Mouse (Mus musculus) stomach, embryonic 16.5 days (tissue): ENCODE results near the gene Pinlyp. TPM values are rescaled to one million over a fixed set of nuclear protein-coding genes. Genes with fewer than 3 reads are reported as not detected.

ENCODE experiments used
- ATAC-seq: fragments of 200-750 bp; cut with Nextera tagmentation; 2 replicates; pipeline ENCODE4 v1.8.0; 2017; ENCODE audit warnings: moderate number of reproducible peaks, moderate TSS enrichment; ENCODE audit not compliant: insufficient read depth, low FRiP score
- H3K27ac ChIP-seq: fragments of 300-500 bp; sonication (generic); 2 replicates; pipeline ENCODE4 v1.5.1; 2014; ENCODE audit warnings: low read length
- H3K27me3 ChIP-seq: fragments of 300-500 bp; sonication (generic); 2 replicates; pipeline ENCODE4 v1.6.1; 2014; ENCODE audit warnings: low read length, control low read depth, mixed read lengths; ENCODE audit not compliant: control insufficient read depth, insufficient read depth
- H3K36me3 ChIP-seq: fragments of 300-500 bp; sonication (generic); 2 replicates; pipeline ENCODE4 v1.6.1; 2014; ENCODE audit warnings: low read length; ENCODE audit not compliant: control insufficient read depth, insufficient read depth
- H3K4me1 ChIP-seq: fragments of 300-500 bp; sonication (generic); 2 replicates; pipeline ENCODE4 v1.6.1; 2014; ENCODE audit warnings: low read length, control low read depth, mixed read lengths; ENCODE audit not compliant: control insufficient read depth, insufficient read depth
- H3K4me2 ChIP-seq: fragments of 300-500 bp; sonication (generic); 2 replicates; pipeline ENCODE4 v1.6.1; 2014; ENCODE audit warnings: low read depth, low read length, mixed read lengths
- H3K4me3 ChIP-seq: fragments of 300-500 bp; sonication (generic); replicated peaks from 2 replicates; pipeline ENCODE4 v1.5.1; 2014; ENCODE audit warnings: mild to moderate bottlenecking, low read length
- H3K9ac ChIP-seq: fragments of 300-500 bp; sonication (generic); 2 replicates; pipeline ENCODE4 v1.6.1; 2014; ENCODE audit warnings: low read length
- H3K9me3 ChIP-seq: fragments of 300-500 bp; sonication (generic); replicated peaks from 2 replicates; pipeline ENCODE4 v1.6.1; 2016; ENCODE audit warnings: low read length, control low read depth; ENCODE audit not compliant: control insufficient read depth
- WGBS: fragments of 180-500 bp; shearing (Covaris S2); extraction: QIAGEN DNeasy Blood & Tissue Kit; methylation state at CpG from one replicate; pipeline ENCODE4 v1.1.7; 2014; 5-methylcytosine and 5-hydroxymethylcytosine counted together
- polyA plus RNA-seq: library from polyadenylated mRNA; unstranded; fragments of >200 nt; fragmentation: Nextera tagmentation; extraction: Ambion mirVana; gene quantifications from 2 replicates; pipeline ENCODE4 v1.2.1, GENCODE M21; 2015

Gene Pinlyp
- polyA plus RNA-seq, 1 experiment from 2014 or later: 16.4 TPM

DNA sequence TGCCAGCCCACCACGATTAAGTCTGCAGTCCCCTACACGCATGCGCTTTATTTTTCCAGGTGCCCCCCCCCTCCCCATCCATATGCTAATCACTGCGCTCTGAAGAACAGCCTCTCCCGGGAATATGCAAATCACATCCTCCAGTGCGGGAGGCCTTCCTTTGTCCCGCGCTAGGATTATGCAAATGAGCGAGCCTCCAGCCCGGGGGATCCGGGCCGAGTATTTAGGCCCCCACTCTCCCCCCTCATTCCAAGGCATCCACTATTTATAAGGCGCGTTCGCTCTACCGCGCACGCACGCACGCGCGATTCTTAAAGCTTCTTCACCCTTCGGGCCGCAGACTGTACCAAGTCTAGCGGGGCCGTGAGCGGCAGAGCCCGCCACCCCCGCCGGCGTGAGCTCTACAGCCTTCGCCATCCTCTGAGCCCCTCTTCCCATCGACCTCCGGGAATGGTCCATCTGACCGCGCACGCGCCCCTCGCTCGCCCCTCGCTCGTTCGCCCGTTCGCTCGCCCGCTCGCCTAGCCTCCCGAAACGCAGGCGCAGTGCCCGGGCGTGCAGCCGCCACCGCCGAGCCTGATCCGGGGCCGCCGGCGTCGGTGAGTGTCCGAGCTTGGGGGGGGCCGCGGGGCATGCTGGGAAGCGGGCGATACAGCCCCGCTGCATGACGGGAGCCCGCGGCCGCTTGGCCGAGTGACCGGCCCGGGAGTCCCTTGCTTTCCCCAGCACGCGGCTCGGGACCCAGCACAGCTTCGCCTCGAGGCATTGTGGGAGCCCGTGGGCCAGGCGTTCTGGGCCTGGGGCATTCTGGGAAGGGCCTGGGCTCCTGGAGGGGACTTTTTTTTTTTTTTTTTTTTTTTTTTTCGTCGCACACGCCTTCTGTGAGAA, 38.8 kb downstream of the Pinlyp start, which contains the start of gene Zfp428:
Zfp428 (plus strand) TSS at position 169 of the 888 bp plus-strand sequence.
- H3K9ac ChIP-seq: peak within 1 kb of the TSS; percentile 99
- peaks cover 22% of the 10 kb centered on the region for H3K4me1 ChIP-seq
- 0 out of 2 replicates have a peak, but pooled peaks cover 2% of the 10 kb centered on the region for H3K27me3 ChIP-seq
- peak; percentile 88 for ATAC-seq
- H3K36me3 ChIP-seq: no peaks in the 10 kb centered on the region
- peak within 1 kb of the TSS; percentile 99 for H3K27ac ChIP-seq
- H3K4me2 ChIP-seq: peak within 1 kb of the TSS; percentile 91
- peak within 1 kb of the TSS; percentile 81 for H3K4me3 ChIP-seq
- no peaks in the 10 kb centered on the region for H3K9me3 ChIP-seq
- WGBS: under 1% methylated on average over 84 of the region's 84 CpGs

DNA sequence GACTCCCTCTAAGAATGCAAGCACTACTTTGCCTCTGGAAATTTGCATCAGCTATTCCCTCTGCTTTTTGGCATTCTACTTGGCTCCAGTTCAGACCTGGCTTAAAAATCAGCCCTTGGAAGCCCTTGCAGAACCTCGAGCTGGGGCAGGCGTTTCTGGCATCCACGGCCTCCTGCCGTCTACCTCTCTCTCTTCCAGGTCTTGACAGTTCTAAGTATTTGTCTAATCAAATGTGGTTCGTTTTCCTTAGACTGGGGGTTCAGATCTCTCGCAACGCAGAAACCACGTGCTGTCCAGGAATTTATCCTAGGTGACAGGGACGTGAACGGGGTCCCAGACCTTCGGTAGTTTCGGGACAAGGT, 39.5 kb downstream of the Pinlyp start:
- peak overlapping the region; percentile 81 for H3K4me3 ChIP-seq
- H3K27me3 ChIP-seq: 0 out of 2 replicates have a peak, but pooled peaks cover 2% of the 10 kb centered on the region
- WGBS: 2% methylated on average over 12 of the region's 12 CpGs
- ATAC-seq: no peak
- peaks cover 22% of the 10 kb centered on the region for H3K4me1 ChIP-seq
- peak overlapping the region; percentile 99 for H3K27ac ChIP-seq
- H3K9me3 ChIP-seq: no peaks in the 10 kb centered on the region
- H3K4me2 ChIP-seq: peak overlapping the region; percentile 91
- peak overlapping the region; percentile 99 for H3K9ac ChIP-seq
- no peaks in the 10 kb centered on the region for H3K36me3 ChIP-seq

- Histone ChIP-seq H3K36me3 (no peaks in the 10 kb centered on the region), H3K4me2 (peak overlapping the region; percentile 91), H3K9ac (peak overlapping the region; percentile 99; the same call in 1 of the 2 replicates), H3K27me3 (0 out of 2 replicates have a peak, but pooled peaks cover 2% of the 10 kb centered on the region), H3K9me3 (no peaks in the 10 kb centered on the region), H3K4me3 (peak overlapping the region; percentile 81), H3K27ac (peak overlapping the region; percentile 99; the same call in 1 of the 2 replicates), H3K4me1 (peaks cover 22% of the 10 kb centered on the region)
- no peak for ATAC-seq
- 16% methylated on average over 3 of the region's 3 CpGs for WGBS
These were observed 39.9 kb downstream of the Pinlyp start for GRCm38 (mm10) chr7:24506065-24506459.

GRCm38 (mm10) chr7:24505447-24506064, 40.4 kb downstream of the Pinlyp start:
- H3K9ac ChIP-seq: no peak overlapping the region
- no peak overlapping the region for H3K27ac ChIP-seq
- no peak for ATAC-seq
- peaks cover 4% of the 10 kb centered on the region; the same call in 1 of the 2 replicates for H3K27me3 ChIP-seq
- H3K9me3 ChIP-seq: no peaks in the 10 kb centered on the region
- peak overlapping the region; percentile 91 for H3K4me2 ChIP-seq
- 27% methylated on average over 15 of the region's 15 CpGs for WGBS
- H3K4me1 ChIP-seq: peaks cover 23% of the 10 kb centered on the region
- no peaks in the 10 kb centered on the region for H3K36me3 ChIP-seq
- no peak overlapping the region for H3K4me3 ChIP-seq

DNA sequence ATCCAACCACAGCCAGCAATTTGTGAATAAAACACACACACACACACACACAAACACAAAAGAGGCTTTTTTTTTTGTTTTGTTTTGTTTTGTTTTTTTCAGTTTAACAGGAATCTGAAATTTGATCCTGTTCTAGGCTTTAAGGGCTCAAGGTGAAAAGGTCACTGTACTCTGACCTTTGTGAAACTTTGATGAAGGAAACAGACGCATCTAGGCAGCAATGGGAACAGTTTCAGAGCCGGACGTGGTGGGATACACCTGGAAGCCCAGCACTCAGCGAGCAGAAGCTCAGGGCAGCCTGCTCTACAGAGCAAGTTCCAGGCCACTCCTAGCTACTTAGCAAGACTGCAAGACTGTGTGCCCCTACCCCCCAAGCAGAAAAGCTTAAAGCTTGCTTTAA, 41.0 kb downstream of the Pinlyp start:
- 31% methylated on average over 4 of the region's 4 CpGs for WGBS
- no peaks in the 10 kb centered on the region for H3K9me3 ChIP-seq
- peaks cover 9% of the 10 kb centered on the region for H3K27me3 ChIP-seq
- peaks cover 30% of the 10 kb centered on the region for H3K4me1 ChIP-seq
- no peaks in the 10 kb centered on the region for H3K36me3 ChIP-seq
- H3K9ac ChIP-seq: no peak overlapping the region
- H3K4me2 ChIP-seq: 0 out of 2 replicates have a peak overlapping the region, but pooled peaks have one; percentile 9
- no peak overlapping the region for H3K27ac ChIP-seq
- H3K4me3 ChIP-seq: no peak overlapping the region
- no peak for ATAC-seq

- peaks cover 30% of the 10 kb centered on the region for H3K4me1 ChIP-seq
- no peak for ATAC-seq
- no peak overlapping the region for H3K27ac ChIP-seq
- peaks cover 13% of the 10 kb centered on the region for H3K27me3 ChIP-seq
- H3K36me3 ChIP-seq: no peaks in the 10 kb centered on the region
- no peak overlapping the region for H3K4me3 ChIP-seq
- 14% methylated on average over 10 of the region's 10 CpGs for WGBS
- H3K9me3 ChIP-seq: no peaks in the 10 kb centered on the region
- H3K9ac ChIP-seq: 0 out of 2 replicates have a peak overlapping the region, but pooled peaks have one; percentile 28
- peak overlapping the region; percentile 21; the same call in 1 of the 2 replicates for H3K4me2 ChIP-seq
These were observed 41.9 kb downstream of the Pinlyp start for GRCm38 (mm10) chr7:24504004-24504403.

DNA sequence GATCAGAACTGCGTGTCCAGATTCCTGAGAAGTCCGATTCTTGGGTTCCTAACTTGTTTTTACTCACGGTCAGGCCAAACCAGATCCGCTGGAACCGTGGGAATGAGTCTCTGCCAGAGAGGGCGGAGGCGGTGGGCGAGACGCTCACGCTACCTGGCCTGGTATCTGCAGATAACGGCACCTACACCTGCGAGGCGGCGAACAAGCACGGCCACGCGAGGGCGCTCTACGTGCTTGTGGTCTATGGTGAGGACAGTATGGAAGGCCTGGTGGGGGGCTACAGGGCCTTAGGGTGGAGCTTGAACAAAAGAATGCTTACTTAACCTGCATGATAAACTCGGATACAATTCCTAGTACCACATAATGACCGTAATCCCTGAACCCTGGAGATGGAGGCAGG, 44.4 kb downstream of the Pinlyp start:
- Histone ChIP-seq H3K4me2 (no peak overlapping the region), H3K36me3 (no peaks in the 10 kb centered on the region), H3K27me3 (peaks cover 22% of the 10 kb centered on the region), H3K9me3 (no peaks in the 10 kb centered on the region), H3K4me1 (peaks cover 25% of the 10 kb centered on the region), H3K9ac (no peak overlapping the region), H3K27ac (no peak overlapping the region), H3K4me3 (no peak overlapping the region)
- WGBS: 50% methylated on average over 21 of the region's 21 CpGs
- no peak for ATAC-seq

GRCm38 (mm10) chr7:24500929-24501328, 45.0 kb downstream of the Pinlyp start:
- Histone ChIP-seq H3K4me3 (no peak overlapping the region), H3K4me1 (peaks cover 20% of the 10 kb centered on the region), H3K9ac (no peak overlapping the region), H3K4me2 (no peak overlapping the region), H3K36me3 (no peaks in the 10 kb centered on the region), H3K27ac (no peak overlapping the region), H3K27me3 (peaks cover 22% of the 10 kb centered on the region), H3K9me3 (no peaks in the 10 kb centered on the region)
- WGBS: 34% methylated on average over 7 of the region's 7 CpGs
- ATAC-seq: no peak
